Comparison of ENCODE assay signal across 10 mouse cellular contexts in genomic region chr19:10043643-10044042, GRCm38 (mm10). TPM values are rescaled to one million over a fixed set of nuclear protein-coding genes. Genes with fewer than 3 reads are reported as not detected.
DNase-seq lines count a peak whose midpoint lies in the region; ATAC-seq lines count a peak whose summit lies in the region.
"Had no signal": no experiment of that assay in that cellular context is flagged by ENCODE, and none has a peak within 500 bp of the region (broad histone marks: within the 10 kb centered on the region; RNA-seq: fewer than 3 reads in every experiment).

No protein-coding gene starts in this region.

- H3K9me3 ChIP-seq in midbrain, embryonic 13.5 days = no peaks in the 10 kb centered on the region
- H3K9me3 ChIP-seq in midbrain, embryonic 15.5 days = no peaks in the 10 kb centered on the region
- H3K9me3 ChIP-seq in intestine, embryonic 16.5 days (ENCODE audit: control insufficient read depth, low read length) = no peaks in the 10 kb centered on the region
- H3K9me3 ChIP-seq: embryonic facial prominence, embryonic 10.5 days; midbrain, embryonic 12.5 days had no signal

- H3K9ac ChIP-seq in midbrain, embryonic 13.5 days (replicated peaks) = no peak overlapping the region
- H3K9ac ChIP-seq in midbrain, embryonic 15.5 days = no peak overlapping the region
- no peak overlapping the region for H3K9ac ChIP-seq in intestine, embryonic 16.5 days (ENCODE audit: low read depth, low read length)
- H3K9ac ChIP-seq: midbrain, embryonic 12.5 days had no signal

- ATAC-seq in midbrain, embryonic 13.5 days = no peak
- no peak for ATAC-seq in midbrain, embryonic 15.5 days (replicated peaks)
- ATAC-seq in intestine, embryonic 16.5 days = no peak

- peaks cover 23% of the 10 kb centered on the region for H3K4me1 ChIP-seq in midbrain, embryonic 13.5 days (replicated peaks)
- H3K4me1 ChIP-seq in midbrain, embryonic 15.5 days = peaks cover 26% of the 10 kb centered on the region
- H3K4me1 ChIP-seq in intestine, embryonic 16.5 days (ENCODE audit: control insufficient read depth, insufficient read depth, low read length) = peaks cover 30% of the 10 kb centered on the region

- H3K27ac ChIP-seq in midbrain, embryonic 13.5 days = no peak overlapping the region
- no peak overlapping the region for H3K27ac ChIP-seq in midbrain, embryonic 15.5 days
- no peak overlapping the region for H3K27ac ChIP-seq in intestine, embryonic 16.5 days (ENCODE audit: low read length)
- H3K27ac ChIP-seq: embryonic facial prominence, embryonic 10.5 days; midbrain, embryonic 12.5 days had no signal

- H3K4me2 ChIP-seq in midbrain, embryonic 13.5 days (replicated peaks) = 0 out of 2 replicates have a peak overlapping the region, but pooled peaks have one; percentile 5
- no peak overlapping the region; the same call in 1 of the 2 replicates for H3K4me2 ChIP-seq in midbrain, embryonic 15.5 days
- H3K4me2 ChIP-seq in intestine, embryonic 16.5 days (ENCODE audit: low read depth, low read length) = 0 out of 2 replicates have a peak overlapping the region, but pooled peaks have one; percentile 16
- H3K4me2 ChIP-seq: midbrain, embryonic 12.5 days had no signal

- no peak overlapping the region for H3K4me3 ChIP-seq in midbrain, embryonic 13.5 days (replicated peaks)
- H3K4me3 ChIP-seq in midbrain, embryonic 15.5 days = no peak overlapping the region
- no peak overlapping the region for H3K4me3 ChIP-seq in intestine, embryonic 16.5 days (ENCODE audit: low read length)
- H3K4me3 ChIP-seq: embryonic facial prominence, embryonic 10.5 days; midbrain, embryonic 12.5 days had no signal

- no peaks in the 10 kb centered on the region for H3K36me3 ChIP-seq in midbrain, embryonic 13.5 days
- H3K36me3 ChIP-seq in midbrain, embryonic 15.5 days (replicated peaks) = no peaks in the 10 kb centered on the region
- no peaks in the 10 kb centered on the region for H3K36me3 ChIP-seq in intestine, embryonic 16.5 days (ENCODE audit: control insufficient read depth, insufficient read depth, low read length)
- H3K36me3 ChIP-seq: embryonic facial prominence, embryonic 10.5 days; midbrain, embryonic 12.5 days had no signal

- DNase-seq in heart, adult 11 months = peak; percentile 98
- peak; percentile 59 to 73 for DNase-seq in lung, postnatal 4 days
- DNase-seq in c-Kit-positive CD71-positive TER-119-positive erythroid progenitor cells, embryonic 14.5 days (ENCODE audit: low spot score) = no peak
- no peak for DNase-seq in frontal cortex, adult 2 months (ENCODE audit: extremely low spot score in 1 of 2, low spot score in 1 of 2)
- no peak for DNase-seq in layer of hippocampus, adult 9-10 months (ENCODE audit: low spot score)

- H3K27me3 ChIP-seq in midbrain, embryonic 13.5 days = peaks cover 23% of the 10 kb centered on the region
- H3K27me3 ChIP-seq in midbrain, embryonic 15.5 days (replicated peaks) = no peaks in the 10 kb centered on the region
- no peaks in the 10 kb centered on the region for H3K27me3 ChIP-seq in intestine, embryonic 16.5 days (replicated peaks; ENCODE audit: control insufficient read depth, insufficient read depth, low read length)

RNA-seq across cellular contexts. Expression of gene Fads3, which starts 2.3 kb away (rescaled TPM):
- 8.7 and 9.1 TPM in 2 replicates for polyA plus RNA-seq in midbrain, embryonic 13.5 days (2015; fragmentation: Nextera tagmentation; extraction: Ambion mirVana)
- polyA plus RNA-seq in midbrain, embryonic 15.5 days (2015; fragmentation: Nextera tagmentation; extraction: Ambion mirVana) = 25.8 and 27.1 TPM in 2 replicates
- 12.4 and 13.0 TPM in 2 replicates for polyA plus RNA-seq in intestine, embryonic 16.5 days (2015; fragmentation: Nextera tagmentation; extraction: Ambion mirVana)
- 26.5 and 28.4 TPM in 2 replicates for polyA plus RNA-seq in frontal cortex, adult 2 months (2012; rRNA removed)

RNA-seq across cellular contexts. Expression of gene Rab3il1, which starts 42.2 kb away (rescaled TPM):
- polyA plus RNA-seq in midbrain, embryonic 13.5 days (2015; fragmentation: Nextera tagmentation; extraction: Ambion mirVana) = 21.0 and 21.4 TPM in 2 replicates
- polyA plus RNA-seq in midbrain, embryonic 15.5 days (2015; fragmentation: Nextera tagmentation; extraction: Ambion mirVana) = 24.5 and 29.2 TPM in 2 replicates
- polyA plus RNA-seq in intestine, embryonic 16.5 days (2015; fragmentation: Nextera tagmentation; extraction: Ambion mirVana) = 45.7 and 48.8 TPM in 2 replicates
- 11.3 and 13.6 TPM in 2 replicates for polyA plus RNA-seq in frontal cortex, adult 2 months (2012; rRNA removed)

RNA-seq across cellular contexts. Expression of gene Best1, which starts 42.2 kb away (rescaled TPM):
- polyA plus RNA-seq in midbrain, embryonic 13.5 days (2015; fragmentation: Nextera tagmentation; extraction: Ambion mirVana) = 1.8 and 2.0 TPM in 2 replicates
- 1.7 and 3.2 TPM in 2 replicates for polyA plus RNA-seq in midbrain, embryonic 15.5 days (2015; fragmentation: Nextera tagmentation; extraction: Ambion mirVana)
- 0.42 and 0.72 TPM in 2 replicates for polyA plus RNA-seq in intestine, embryonic 16.5 days (2015; fragmentation: Nextera tagmentation; extraction: Ambion mirVana)
- polyA plus RNA-seq in frontal cortex, adult 2 months (2012; rRNA removed) = 0.59 and 0.74 TPM in 2 replicates

RNA-seq across cellular contexts. Expression of gene Fads2, which starts 57.9 kb away (rescaled TPM):
- polyA plus RNA-seq in midbrain, embryonic 13.5 days (2015; fragmentation: Nextera tagmentation; extraction: Ambion mirVana) = 169 and 173 TPM in 2 replicates
- polyA plus RNA-seq in midbrain, embryonic 15.5 days (2015; fragmentation: Nextera tagmentation; extraction: Ambion mirVana) = 215 and 222 TPM in 2 replicates
- polyA plus RNA-seq in intestine, embryonic 16.5 days (2015; fragmentation: Nextera tagmentation; extraction: Ambion mirVana) = 206 and 216 TPM in 2 replicates
- 166 and 168 TPM in 2 replicates for polyA plus RNA-seq in frontal cortex, adult 2 months (2012; rRNA removed)

Comparison
In these comparisons a context has a peak if more than half of its experiments do, and no peak if none do; other contexts are left out.
1. DNase-seq: peak in heart, adult 11 months (single experiment) and lung, postnatal 4 days (2 of 2); none in c-Kit-positive CD71-positive TER-119-positive erythroid progenitor cells, embryonic 14.5 days (single experiment), frontal cortex, adult 2 months (0 of 2) and layer of hippocampus, adult 9-10 months (single experiment).